Mouse (Mus musculus): ENCODE measurements at regions not wholly inside any gene's neighbourhood (a gene's known extent, or its start where the extent isn't known, plus 50 kb on each side); places are given as distances from the start of the nearest gene placed in this dataset.

GRCm38 (mm10) chr15:96055796-96056473, 231.4 kb upstream of the Arid2 start:
- no peaks in the 10 kb centered on the region; the same call in 1 of the 2 replicates for H3K27me3 ChIP-seq (replicated peaks; ENCODE audit: control insufficient read depth, insufficient read depth, low read length)
- H3K27ac ChIP-seq (ENCODE audit: insufficient read depth, low read depth, low read length), result no peak overlapping the region
- WGBS, result 23% methylated on average over 16 of the region's 16 CpGs
- H3K4me1 ChIP-seq (ENCODE audit: control insufficient read depth, insufficient read depth, low read length), result no peaks in the 10 kb centered on the region
- H3K36me3 ChIP-seq (ENCODE audit: control insufficient read depth, insufficient read depth, low read length), result no peaks in the 10 kb centered on the region
- TF ChIP-seq CTCF (conservative IDR thresholded peaks at IDR 0.05; ENCODE audit: insufficient read depth, insufficient read length, low read depth, low read length), result no peak
- no peak for TF ChIP-seq POLR2A (IDR thresholded peaks at IDR 0.05; ENCODE audit: low read depth, low read length)
- H3K4me3 ChIP-seq (ENCODE audit: insufficient read depth, low read depth, low read length), result no peak overlapping the region
- no peak for DNase-seq

- no peak for DNase-seq
- no peak for TF ChIP-seq POLR2A (IDR thresholded peaks at IDR 0.05; ENCODE audit: low read depth, low read length)
- TF ChIP-seq CTCF (conservative IDR thresholded peaks at IDR 0.05; ENCODE audit: insufficient read depth, insufficient read length, low read depth, low read length), result no peak
- H3K36me3 ChIP-seq (ENCODE audit: control insufficient read depth, insufficient read depth, low read length), result no peaks in the 10 kb centered on the region
- no peak overlapping the region for H3K4me3 ChIP-seq (ENCODE audit: insufficient read depth, low read depth, low read length)
- H3K27ac ChIP-seq (ENCODE audit: insufficient read depth, low read depth, low read length), result no peak overlapping the region
- no peaks in the 10 kb centered on the region for H3K4me1 ChIP-seq (ENCODE audit: control insufficient read depth, insufficient read depth, low read length)
- WGBS, result 56% methylated on average over 3 of the region's 3 CpGs
- no peaks in the 10 kb centered on the region; the same call in 1 of the 2 replicates for H3K27me3 ChIP-seq (replicated peaks; ENCODE audit: control insufficient read depth, insufficient read depth, low read length)
These were observed 227.7 kb upstream of the Arid2 start for GRCm38 (mm10) chr15:96059623-96060022.

- Histone ChIP-seq H3K4me3 (ENCODE audit: insufficient read depth, low read depth, low read length) (no peak overlapping the region), H3K36me3 (ENCODE audit: control insufficient read depth, insufficient read depth, low read length) (no peaks in the 10 kb centered on the region), H3K27me3 (replicated peaks; ENCODE audit: control insufficient read depth, insufficient read depth, low read length) (no peaks in the 10 kb centered on the region; the same call in 1 of the 2 replicates), H3K27ac (ENCODE audit: insufficient read depth, low read depth, low read length) (no peak overlapping the region), H3K4me1 (ENCODE audit: control insufficient read depth, insufficient read depth, low read length) (no peaks in the 10 kb centered on the region)
- TF ChIP-seq CTCF (conservative IDR thresholded peaks at IDR 0.05; ENCODE audit: insufficient read depth, insufficient read length, low read depth, low read length), result no peak
- TF ChIP-seq POLR2A (IDR thresholded peaks at IDR 0.05; ENCODE audit: low read depth, low read length), result no peak
- 58% methylated on average over 11 of the region's 11 CpGs for WGBS
- DNase-seq, result no peak
These were observed 222.7 kb upstream of the Arid2 start for GRCm38 (mm10) chr15:96064499-96065217.

- TF ChIP-seq CTCF (conservative IDR thresholded peaks at IDR 0.05; ENCODE audit: insufficient read depth, insufficient read length, low read depth, low read length), result no peak
- no peak for TF ChIP-seq POLR2A (IDR thresholded peaks at IDR 0.05; ENCODE audit: low read depth, low read length)
- H3K27me3 ChIP-seq (replicated peaks; ENCODE audit: control insufficient read depth, insufficient read depth, low read length), result no peaks in the 10 kb centered on the region
These were observed 211.7 kb upstream of the Arid2 start for GRCm38 (mm10) chr15:96075615-96076014.

GRCm38 (mm10) chr15:96077756-96078155, 209.6 kb upstream of the Arid2 start:
- 48% methylated on average over 5 of the region's 5 CpGs for WGBS
- H3K27me3 ChIP-seq (replicated peaks; ENCODE audit: control insufficient read depth, insufficient read depth, low read length), result no peaks in the 10 kb centered on the region
- no peak overlapping the region for H3K4me3 ChIP-seq (ENCODE audit: insufficient read depth, low read depth, low read length)
- no peak overlapping the region for H3K27ac ChIP-seq (ENCODE audit: insufficient read depth, low read depth, low read length)
- H3K36me3 ChIP-seq (ENCODE audit: control insufficient read depth, insufficient read depth, low read length), result no peaks in the 10 kb centered on the region
- no peak for DNase-seq
- no peaks in the 10 kb centered on the region for H3K4me1 ChIP-seq (ENCODE audit: control insufficient read depth, insufficient read depth, low read length)
- TF ChIP-seq CTCF (conservative IDR thresholded peaks at IDR 0.05; ENCODE audit: insufficient read depth, insufficient read length, low read depth, low read length) (no peak), POLR2A (IDR thresholded peaks at IDR 0.05; ENCODE audit: low read depth, low read length) (no peak)

More at GRCm38 (mm10) chr15:96075615-96076014, 211.7 kb upstream of the Arid2 start:
- DNase-seq, result no peak
- WGBS, result 88% methylated on average over 9 of the region's 9 CpGs
- H3K4me1 ChIP-seq (ENCODE audit: control insufficient read depth, insufficient read depth, low read length), result no peaks in the 10 kb centered on the region
- no peak overlapping the region for H3K27ac ChIP-seq (ENCODE audit: insufficient read depth, low read depth, low read length)
- H3K4me3 ChIP-seq (ENCODE audit: insufficient read depth, low read depth, low read length), result no peak overlapping the region
- H3K36me3 ChIP-seq (ENCODE audit: control insufficient read depth, insufficient read depth, low read length), result no peaks in the 10 kb centered on the region

- no peaks in the 10 kb centered on the region for H3K27me3 ChIP-seq (replicated peaks; ENCODE audit: control insufficient read depth, insufficient read depth, low read length)
- H3K4me3 ChIP-seq (ENCODE audit: insufficient read depth, low read depth, low read length), result no peak overlapping the region
- no peaks in the 10 kb centered on the region for H3K36me3 ChIP-seq (ENCODE audit: control insufficient read depth, insufficient read depth, low read length)
- DNase-seq, result no peak
- H3K27ac ChIP-seq (ENCODE audit: insufficient read depth, low read depth, low read length), result no peak overlapping the region
- no peaks in the 10 kb centered on the region for H3K4me1 ChIP-seq (ENCODE audit: control insufficient read depth, insufficient read depth, low read length)
- TF ChIP-seq POLR2A (IDR thresholded peaks at IDR 0.05; ENCODE audit: low read depth, low read length) (no peak), CTCF (conservative IDR thresholded peaks at IDR 0.05; ENCODE audit: insufficient read depth, insufficient read length, low read depth, low read length) (no peak)
- WGBS, result 55% methylated on average over 2 of the region's 2 CpGs
These were observed 208.7 kb upstream of the Arid2 start for GRCm38 (mm10) chr15:96078580-96078979.

GRCm38 (mm10) chr15:96089676-96090075, 197.6 kb upstream of the Arid2 start:
- 96% methylated on average over 9 of the region's 9 CpGs for WGBS
- no peak for DNase-seq
- Histone ChIP-seq H3K4me3 (ENCODE audit: insufficient read depth, low read depth, low read length) (no peak overlapping the region), H3K27ac (ENCODE audit: insufficient read depth, low read depth, low read length) (no peak overlapping the region), H3K36me3 (ENCODE audit: control insufficient read depth, insufficient read depth, low read length) (no peaks in the 10 kb centered on the region), H3K4me1 (ENCODE audit: control insufficient read depth, insufficient read depth, low read length) (no peaks in the 10 kb centered on the region), H3K27me3 (replicated peaks; ENCODE audit: control insufficient read depth, insufficient read depth, low read length) (no peaks in the 10 kb centered on the region)
- TF ChIP-seq POLR2A (IDR thresholded peaks at IDR 0.05; ENCODE audit: low read depth, low read length) (no peak), CTCF (conservative IDR thresholded peaks at IDR 0.05; ENCODE audit: insufficient read depth, insufficient read length, low read depth, low read length) (no peak)

All from kidney, adult 2 months (tissue).